Mouse (Mus musculus): ENCODE measurements around the gene Apba2. TPM values are rescaled to one million over a fixed set of nuclear protein-coding genes. Genes with fewer than 3 reads are reported as not detected.

The Apba2 gene
- polyA plus RNA-seq, 1 experiment: not detected

GRCm38 (mm10) chr7:64795554-64795953 lies 294.0 kb downstream of the Apba2 start:
- H3K4me3 ChIP-seq (ENCODE audit: insufficient read depth, low read length): no peak overlapping the region
- no peak for TF ChIP-seq CTCF (IDR thresholded peaks at IDR 0.05; ENCODE audit: low read depth, low read length)
- TF ChIP-seq POLR2A (IDR thresholded peaks at IDR 0.05; ENCODE audit: borderline replicate concordance, low read depth, low read length): no peak
- H3K27ac ChIP-seq (ENCODE audit: insufficient read depth, low read depth, low read length): no peak overlapping the region
- no peaks in the 10 kb centered on the region for H3K4me1 ChIP-seq (ENCODE audit: control insufficient read depth, insufficient read depth, low read length)

Other genes starting within 250 kb of the Apba2 start
- gene Mtmr10, start 214.1 kb upstream of the Apba2 start, polyA plus RNA-seq (2012; ENCODE audit: insufficient read depth, insufficient read length, missing spikeins): 17.0 and 24.4 TPM in 2 replicates
- gene Fan1, start 127.6 kb upstream of the Apba2 start, polyA plus RNA-seq (2012; ENCODE audit: insufficient read depth, insufficient read length, missing spikeins): 2.3 and 3.7 TPM in 2 replicates
- gene Mphosph10, start 109.4 kb upstream of the Apba2 start, polyA plus RNA-seq (2012; ENCODE audit: insufficient read depth, insufficient read length, missing spikeins): 20.0 and 21.4 TPM in 2 replicates
- gene Mcee, start 109.1 kb upstream of the Apba2 start, polyA plus RNA-seq (2012; ENCODE audit: insufficient read depth, insufficient read length, missing spikeins): 69.6 and 95.3 TPM in 2 replicates